Mouse (Mus musculus): ENCODE results near the gene Impdh1. TPM values are rescaled to one million over a fixed set of nuclear protein-coding genes. Genes with fewer than 3 reads are reported as not detected.

Impdh1 gene
- 16.5 TPM for polyA plus RNA-seq (2014; fragmentation: Illumina TruSeq; extraction: RNeasy Lipid Tissue Mini Kit (QIAGEN cat#74804); ENCODE audit: low read depth, low replicate concordance)

DNA sequence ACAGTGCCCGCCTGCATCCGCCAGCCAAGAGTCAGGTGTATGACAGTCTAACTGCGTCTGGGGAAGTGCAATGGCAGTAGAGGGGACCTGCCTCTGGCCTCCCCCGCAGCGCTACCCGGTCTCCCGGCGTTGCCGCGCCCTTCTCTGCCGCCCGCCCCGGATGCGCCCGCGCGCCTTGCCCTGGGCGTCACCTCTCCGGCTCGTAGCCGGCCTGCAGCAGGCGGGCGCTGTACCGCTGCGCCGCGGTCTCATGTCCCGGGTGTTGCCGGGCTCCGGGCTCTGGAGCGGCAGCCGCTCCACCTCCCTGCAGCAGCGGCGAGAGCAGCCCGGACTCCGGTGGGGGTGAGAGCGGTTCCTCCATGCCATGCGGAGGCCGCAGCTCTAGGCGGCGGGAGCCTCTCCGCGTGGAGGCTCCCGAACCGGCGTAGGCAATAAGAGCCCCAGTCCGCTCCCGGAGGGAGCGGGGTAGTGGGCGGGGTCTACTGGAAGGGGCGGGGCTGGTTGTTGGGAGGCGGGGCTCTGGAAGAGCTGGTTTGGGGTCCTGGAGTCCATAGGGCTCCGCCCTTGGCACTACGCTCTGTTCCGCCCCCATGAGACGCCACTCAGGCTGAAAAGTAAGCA is at the start of gene Impdh1:
Gene Impdh1, minus strand, starts transcription at position 484 of the 621 bp plus-strand sequence.

DNA sequence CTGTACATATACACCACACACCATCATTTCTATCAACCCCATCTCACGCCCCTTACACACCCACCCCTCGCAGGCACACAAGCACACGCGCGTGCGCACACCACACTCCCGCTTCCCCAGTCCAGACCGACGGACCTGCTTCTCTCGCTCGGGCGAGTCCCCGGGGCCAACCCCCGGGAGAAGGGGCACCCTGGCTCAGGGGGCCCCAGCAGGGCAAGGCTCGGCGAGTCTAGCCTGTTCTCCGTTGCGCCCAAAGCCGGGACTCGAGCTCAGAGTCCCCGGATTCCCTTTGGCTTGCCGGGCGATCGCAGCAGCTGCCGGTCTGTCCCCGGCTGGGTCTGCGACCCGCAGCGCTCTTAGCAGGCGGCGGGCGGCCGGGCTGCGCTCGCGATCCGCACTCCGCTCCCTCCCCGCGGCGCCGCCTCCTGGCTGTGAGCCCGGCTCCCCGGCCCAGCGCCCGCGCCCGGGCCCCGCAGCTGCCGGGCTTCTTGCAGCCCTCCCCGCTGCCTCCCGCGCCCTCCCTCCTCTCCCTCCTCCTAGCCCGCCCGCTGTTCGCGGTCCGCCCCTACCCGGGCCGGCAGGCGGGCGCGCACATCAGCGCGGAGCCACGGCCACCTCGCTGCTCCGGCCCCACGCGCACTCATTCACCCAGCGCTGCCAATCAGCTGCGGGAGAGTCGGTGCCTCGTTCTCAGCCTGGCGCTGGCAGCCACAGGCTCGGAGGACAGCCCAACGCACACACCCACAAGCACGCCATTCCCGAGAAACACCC is 37.1 kb downstream of the Impdh1 start, which contains the start of gene Prrt4:
Gene Prrt4, minus strand, starts transcription at position 697 of the 771 bp plus-strand sequence.

DNA sequence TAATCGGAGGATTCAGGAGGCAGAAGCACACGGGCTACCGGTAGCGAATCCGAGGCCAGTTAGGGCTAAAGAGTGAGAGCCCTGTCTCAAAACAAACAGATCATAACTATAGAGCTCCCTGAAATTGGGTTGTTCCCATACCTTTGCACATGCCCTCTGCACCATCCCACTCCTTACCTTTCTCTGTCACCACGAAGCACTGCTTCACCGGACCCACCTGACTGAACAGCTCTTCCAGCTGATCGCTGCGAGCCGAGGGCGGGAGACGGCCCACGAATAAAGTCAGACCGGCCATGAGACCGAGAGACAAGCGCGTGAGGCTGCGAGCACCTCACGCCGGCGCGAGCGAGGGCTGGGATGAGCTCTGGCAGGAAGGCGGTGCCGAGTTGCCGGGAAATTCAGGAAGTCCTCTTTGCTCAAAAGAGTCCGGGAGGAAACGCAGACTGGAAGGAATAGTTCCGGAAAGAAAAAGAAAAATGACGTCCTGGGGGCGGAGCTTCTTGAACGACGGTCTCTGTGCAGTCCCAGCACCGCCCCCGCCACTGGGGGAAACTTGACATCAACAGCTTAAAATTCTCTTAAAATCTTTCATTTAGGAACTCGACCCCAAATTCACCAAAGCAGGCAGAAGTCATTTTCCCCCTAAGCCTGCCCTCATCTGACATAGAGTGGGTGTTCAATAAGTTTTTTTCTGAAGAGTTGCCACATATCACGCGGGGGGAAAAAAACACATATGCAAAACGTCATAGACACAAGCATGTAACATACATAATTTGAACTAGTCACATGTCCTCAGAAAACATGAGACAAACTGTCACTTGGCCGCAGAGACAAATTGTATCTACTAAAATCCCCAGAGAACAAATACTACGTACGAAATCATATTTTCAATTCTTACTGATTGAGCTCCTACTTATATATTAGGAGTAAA is 51.6 kb downstream of the Impdh1 start, which contains the start of gene Rbm28:
Gene Rbm28, minus strand, starts transcription at position 693 of the 931 bp plus-strand sequence.

Other genes starting within 250 kb of the Impdh1 start
- gene Lep, start 156.1 kb downstream of the Impdh1 start, polyA plus RNA-seq (2014; fragmentation: Illumina TruSeq; extraction: RNeasy Lipid Tissue Mini Kit (QIAGEN cat#74804); ENCODE audit: low read depth, low replicate concordance): 1.6 TPM
- gene Rbm28, start 51.4 kb downstream of the Impdh1 start, polyA plus RNA-seq (2014; fragmentation: Illumina TruSeq; extraction: RNeasy Lipid Tissue Mini Kit (QIAGEN cat#74804); ENCODE audit: low read depth, low replicate concordance): 45.9 TPM
- not detected for gene Prrt4, start 36.8 kb downstream of the Impdh1 start, polyA plus RNA-seq (2014; fragmentation: Illumina TruSeq; extraction: RNeasy Lipid Tissue Mini Kit (QIAGEN cat#74804); ENCODE audit: low read depth, low replicate concordance)
- 5.7 TPM for gene Hilpda, start 56.1 kb upstream of the Impdh1 start, polyA plus RNA-seq (2014; fragmentation: Illumina TruSeq; extraction: RNeasy Lipid Tissue Mini Kit (QIAGEN cat#74804); ENCODE audit: low read depth, low replicate concordance)
- gene Fam71f2, start 63.2 kb upstream of the Impdh1 start, polyA plus RNA-seq (2014; fragmentation: Illumina TruSeq; extraction: RNeasy Lipid Tissue Mini Kit (QIAGEN cat#74804); ENCODE audit: low read depth, low replicate concordance): not detected
- gene Fam71f1, start 102.8 kb upstream of the Impdh1 start, polyA plus RNA-seq (2014; fragmentation: Illumina TruSeq; extraction: RNeasy Lipid Tissue Mini Kit (QIAGEN cat#74804); ENCODE audit: low read depth, low replicate concordance): not detected
- gene Calu, start 131.7 kb upstream of the Impdh1 start, polyA plus RNA-seq (2014; fragmentation: Illumina TruSeq; extraction: RNeasy Lipid Tissue Mini Kit (QIAGEN cat#74804); ENCODE audit: low read depth, low replicate concordance): 382 TPM
- gene Opn1sw, start 172.1 kb upstream of the Impdh1 start, polyA plus RNA-seq (2014; fragmentation: Illumina TruSeq; extraction: RNeasy Lipid Tissue Mini Kit (QIAGEN cat#74804); ENCODE audit: low read depth, low replicate concordance): not detected
- gene Ccdc136, start 179.9 kb upstream of the Impdh1 start, polyA plus RNA-seq (2014; fragmentation: Illumina TruSeq; extraction: RNeasy Lipid Tissue Mini Kit (QIAGEN cat#74804); ENCODE audit: low read depth, low replicate concordance): 0.82 TPM
- gene Flnc, start 216.9 kb upstream of the Impdh1 start, polyA plus RNA-seq (2014; fragmentation: Illumina TruSeq; extraction: RNeasy Lipid Tissue Mini Kit (QIAGEN cat#74804); ENCODE audit: low read depth, low replicate concordance): 0.06 TPM